Mouse (Mus musculus): ENCODE measurements around the gene Pomt1. TPM values are rescaled to one million over a fixed set of nuclear protein-coding genes. Genes with fewer than 3 reads are reported as not detected.
A peak's percentile ranks its signal among the peaks of the same experiment; 100 is the strongest.
"Not testable (repeated sequence)": the region's sequence is repeated elsewhere in the genome, so short reads cannot be mapped to it uniquely, and the experiment has no call there.

Gene Pomt1
- polyA plus RNA-seq, 1 experiment: 21.8 TPM

GRCm38 (mm10) chr2:32289578-32289977 lies 53.2 kb downstream of the Pomt1 start:
- DNase-seq: no peak
- Histone ChIP-seq H3K4me1 (ENCODE audit: control insufficient read depth, insufficient read depth, low read length) (peaks cover 16% of the 10 kb centered on the region), H3K4me3 (replicated peaks; ENCODE audit: extremely low read depth, low read depth, low read length) (peak overlapping the region; percentile 6)
- TF ChIP-seq CTCF (IDR thresholded peaks at IDR 0.05; ENCODE audit: insufficient read depth, low read length): no peak
- no peak for TF ChIP-seq POLR2A (IDR thresholded peaks at IDR 0.05; ENCODE audit: borderline replicate concordance, extremely low read depth, low read depth, low read length)

GRCm38 (mm10) chr2:32294348-32294747 lies 58.0 kb downstream of the Pomt1 start:
- DNase-seq: no peak
- peaks cover 6% of the 10 kb centered on the region for H3K4me1 ChIP-seq (ENCODE audit: control insufficient read depth, insufficient read depth, low read length)
- WGBS: 44% methylated on average over 8 of the region's 8 CpGs
- TF ChIP-seq CTCF (IDR thresholded peaks at IDR 0.05; ENCODE audit: insufficient read depth, low read length) (no peak), POLR2A (IDR thresholded peaks at IDR 0.05; ENCODE audit: borderline replicate concordance, extremely low read depth, low read depth, low read length) (no peak)
- H3K4me3 ChIP-seq (replicated peaks; ENCODE audit: extremely low read depth, low read depth, low read length): no peak overlapping the region

GRCm38 (mm10) chr2:32295285-32295684 lies 58.9 kb downstream of the Pomt1 start:
- Histone ChIP-seq H3K4me1 (ENCODE audit: control insufficient read depth, insufficient read depth, low read length) (peaks cover 3% of the 10 kb centered on the region), H3K4me3 (replicated peaks; ENCODE audit: extremely low read depth, low read depth, low read length) (no peak overlapping the region)
- DNase-seq: no peak
- WGBS: 68% methylated on average over 3 of the region's 3 CpGs
- no peak for TF ChIP-seq CTCF (IDR thresholded peaks at IDR 0.05; ENCODE audit: insufficient read depth, low read length)
- TF ChIP-seq POLR2A (IDR thresholded peaks at IDR 0.05; ENCODE audit: borderline replicate concordance, extremely low read depth, low read depth, low read length): no peak

- H3K4me3 ChIP-seq (replicated peaks; ENCODE audit: extremely low read depth, low read depth, low read length); H3K4me1 ChIP-seq (ENCODE audit: control insufficient read depth, insufficient read depth, low read length); DNase-seq: not testable (repeated sequence)
- 51% methylated on average over 2 of the region's 2 CpGs for WGBS
These were observed 59.5 kb downstream of the Pomt1 start for GRCm38 (mm10) chr2:32295842-32296241.

- 82% methylated on average over 4 of the region's 4 CpGs for WGBS
- no peak for DNase-seq
- no peaks in the 10 kb centered on the region; the same call in none of the 2 replicates for H3K4me1 ChIP-seq (ENCODE audit: control insufficient read depth, insufficient read depth, low read length)
- no peak overlapping the region for H3K4me3 ChIP-seq (replicated peaks; ENCODE audit: extremely low read depth, low read depth, low read length)
- no peak for TF ChIP-seq POLR2A (IDR thresholded peaks at IDR 0.05; ENCODE audit: borderline replicate concordance, extremely low read depth, low read depth, low read length)
- TF ChIP-seq CTCF (IDR thresholded peaks at IDR 0.05; ENCODE audit: insufficient read depth, low read length): no peak
These were observed 63.1 kb downstream of the Pomt1 start for GRCm38 (mm10) chr2:32299469-32299868.

GRCm38 (mm10) chr2:32302952-32303351 lies 66.6 kb downstream of the Pomt1 start:
- WGBS: 84% methylated on average over 10 of the region's 10 CpGs
- TF ChIP-seq POLR2A (IDR thresholded peaks at IDR 0.05; ENCODE audit: borderline replicate concordance, extremely low read depth, low read depth, low read length) (no peak), CTCF (IDR thresholded peaks at IDR 0.05; ENCODE audit: insufficient read depth, low read length) (0 out of 2 replicates have a peak, but pooled peaks have one; percentile 20)
- Histone ChIP-seq H3K4me1 (ENCODE audit: control insufficient read depth, insufficient read depth, low read length) (no peaks in the 10 kb centered on the region), H3K4me3 (replicated peaks; ENCODE audit: extremely low read depth, low read depth, low read length) (no peak overlapping the region)
- DNase-seq: no peak

GRCm38 (mm10) chr2:32304145-32304832 lies 67.9 kb downstream of the Pomt1 start:
- TF ChIP-seq CTCF (IDR thresholded peaks at IDR 0.05; ENCODE audit: insufficient read depth, low read length): peak; percentile 78
- TF ChIP-seq POLR2A (IDR thresholded peaks at IDR 0.05; ENCODE audit: borderline replicate concordance, extremely low read depth, low read depth, low read length): no peak
- no peaks in the 10 kb centered on the region for H3K4me1 ChIP-seq (ENCODE audit: control insufficient read depth, insufficient read depth, low read length)
- no peak for DNase-seq
- 64% methylated on average over 8 of the region's 8 CpGs for WGBS
- H3K4me3 ChIP-seq (replicated peaks; ENCODE audit: extremely low read depth, low read depth, low read length): no peak overlapping the region

Other genes with a start within 250 kb of the Pomt1 start
- 6.0 and 7.5 TPM in 2 replicates for gene Fam78a, start 151.7 kb upstream of the Pomt1 start, polyA plus RNA-seq (2012; rRNA removed)
- 8.0 and 9.5 TPM in 2 replicates for gene Plpp7, start 141.1 kb upstream of the Pomt1 start, polyA plus RNA-seq (2012; rRNA removed)
- gene Prrc2b, start 85.5 kb upstream of the Pomt1 start, polyA plus RNA-seq (2012; rRNA removed): 67.9 and 68.5 TPM in 2 replicates
- 62.8 and 65.4 TPM in 2 replicates for gene Uck1, start 23.6 kb downstream of the Pomt1 start, polyA plus RNA-seq (2012; rRNA removed)
- gene Golga2, start 50.8 kb downstream of the Pomt1 start, polyA plus RNA-seq (2012; rRNA removed): 34.8 and 45.0 TPM in 2 replicates
- 110 and 135 TPM in 2 replicates for gene Swi5, start 51.5 kb downstream of the Pomt1 start, polyA plus RNA-seq (2012; rRNA removed)
- 237 and 245 TPM in 2 replicates for gene Ciz1, start 115.7 kb downstream of the Pomt1 start, polyA plus RNA-seq (2012; rRNA removed)
- gene Dnm1, start 116.7 kb downstream of the Pomt1 start, polyA plus RNA-seq (2012; rRNA removed): 44.0 and 60.3 TPM in 2 replicates
- gene 1110008P14Rik, start 145.3 kb downstream of the Pomt1 start, polyA plus RNA-seq (2012; rRNA removed): 170 and 173 TPM in 2 replicates
- 193 and 242 TPM in 2 replicates for gene Lcn2, start 151.7 kb downstream of the Pomt1 start, polyA plus RNA-seq (2012; rRNA removed)
- 14.7 and 23.8 TPM in 2 replicates for gene Ptges2, start 159.3 kb downstream of the Pomt1 start, polyA plus RNA-seq (2012; rRNA removed)
- gene Naif1, start 213.9 kb downstream of the Pomt1 start, polyA plus RNA-seq (2012; rRNA removed): 5.1 and 5.5 TPM in 2 replicates
- gene Slc25a25, start 214.9 kb downstream of the Pomt1 start, polyA plus RNA-seq (2012; rRNA removed): 19.9 and 21.9 TPM in 2 replicates